Mouse (Mus musculus): ENCODE data around the gene Bola2. TPM values are rescaled to one million over a fixed set of nuclear protein-coding genes. Genes with fewer than 3 reads are reported as not detected.
A peak's percentile ranks its signal among the peaks of the same experiment; 100 is the strongest.

The Bola2 gene
- polyA plus RNA-seq, 1 experiment from 2014 or later: 187 TPM

- no peak overlapping the region for H3K4me3 ChIP-seq
- H3K4me2 ChIP-seq: no peak overlapping the region
- peaks cover 35% of the 10 kb centered on the region for H3K36me3 ChIP-seq (ENCODE audit: poor library complexity, severe bottlenecking)
- no peaks in the 10 kb centered on the region for H3K9me3 ChIP-seq (replicated peaks)
- no peak overlapping the region for H3K27ac ChIP-seq
- 96% methylated on average over 26 of the region's 26 CpGs for WGBS
- H3K9ac ChIP-seq: no peak overlapping the region
- peaks cover 26% of the 10 kb centered on the region for H3K4me1 ChIP-seq
- no peaks in the 10 kb centered on the region for H3K27me3 ChIP-seq
- no peak for ATAC-seq
Observed at GRCm38 (mm10) chr7:126692426-126692825, 2.8 kb upstream of the Bola2 start.

- 42% methylated on average over 3 of the region's 3 CpGs for WGBS
Observed at GRCm38 (mm10) chr7:126693256-126693655, 1.9 kb upstream of the Bola2 start.

GRCm38 (mm10) chr7:126693781-126694180 is 1.4 kb upstream of the Bola2 start:
- Histone ChIP-seq H3K36me3 (ENCODE audit: poor library complexity, severe bottlenecking) (peaks cover 36% of the 10 kb centered on the region), H3K27me3 (no peaks in the 10 kb centered on the region), H3K4me1 (peaks cover 27% of the 10 kb centered on the region), H3K4me2 (peak overlapping the region; percentile 93; the same call in 1 of the 2 replicates), H3K9me3 (replicated peaks) (no peaks in the 10 kb centered on the region), H3K4me3 (no peak overlapping the region), H3K27ac (no peak overlapping the region), H3K9ac (peak overlapping the region; percentile 26; the same call in 1 of the 2 replicates)
- 85% methylated on average over 7 of the region's 7 CpGs for WGBS
- ATAC-seq: no peak

More at GRCm38 (mm10) chr7:126693256-126693655, 1.9 kb upstream of the Bola2 start:
- ATAC-seq: no peak
- H3K27ac ChIP-seq: no peak overlapping the region
- H3K27me3 ChIP-seq: no peaks in the 10 kb centered on the region
- no peaks in the 10 kb centered on the region for H3K9me3 ChIP-seq (replicated peaks)
- H3K4me3 ChIP-seq: no peak overlapping the region
- H3K4me1 ChIP-seq: peaks cover 27% of the 10 kb centered on the region
- H3K9ac ChIP-seq: peak overlapping the region; percentile 26; the same call in 1 of the 2 replicates
- H3K4me2 ChIP-seq: no peak overlapping the region
- peaks cover 35% of the 10 kb centered on the region for H3K36me3 ChIP-seq (ENCODE audit: poor library complexity, severe bottlenecking)

DNA sequence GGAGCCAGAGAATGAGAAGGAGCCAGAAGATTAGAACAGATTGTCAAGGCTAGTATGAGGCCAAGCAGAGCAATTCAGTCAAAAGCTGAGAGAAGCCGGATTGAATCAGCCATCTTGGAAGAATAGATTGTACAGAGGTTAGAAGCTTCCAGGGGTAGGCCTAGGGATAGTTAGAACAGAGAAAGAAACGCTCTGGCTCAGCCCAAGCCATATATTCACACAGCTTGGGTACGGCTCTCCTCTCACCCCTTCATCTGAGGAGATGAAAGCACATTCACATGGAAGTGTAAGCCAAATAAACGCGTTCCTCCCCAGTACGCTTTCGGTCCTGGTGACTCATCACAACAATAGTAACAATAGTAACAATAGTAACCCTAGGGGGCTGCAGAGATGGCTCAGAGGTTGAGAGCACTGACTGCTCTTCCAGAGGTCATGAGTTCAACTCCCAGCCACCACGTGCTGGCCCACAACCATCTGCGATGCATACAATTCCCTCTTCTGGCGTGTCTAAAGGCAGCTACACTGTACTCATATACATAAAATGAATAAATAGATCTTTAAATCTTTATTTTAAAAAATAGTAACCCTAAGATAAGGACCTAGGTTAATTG is 655 bp upstream of the Bola2 start:
- H3K4me1 ChIP-seq: peaks cover 27% of the 10 kb centered on the region
- no peaks in the 10 kb centered on the region for H3K9me3 ChIP-seq (replicated peaks)
- no peak overlapping the region for H3K27ac ChIP-seq
- H3K4me3 ChIP-seq: peak overlapping the region; percentile 71
- 36% methylated on average over 10 of the region's 10 CpGs for WGBS
- H3K4me2 ChIP-seq: peak overlapping the region; percentile 93
- peak overlapping the region; percentile 88 for H3K9ac ChIP-seq
- peaks cover 41% of the 10 kb centered on the region for H3K36me3 ChIP-seq (ENCODE audit: poor library complexity, severe bottlenecking)
- ATAC-seq: no peak
- H3K27me3 ChIP-seq: no peaks in the 10 kb centered on the region

DNA sequence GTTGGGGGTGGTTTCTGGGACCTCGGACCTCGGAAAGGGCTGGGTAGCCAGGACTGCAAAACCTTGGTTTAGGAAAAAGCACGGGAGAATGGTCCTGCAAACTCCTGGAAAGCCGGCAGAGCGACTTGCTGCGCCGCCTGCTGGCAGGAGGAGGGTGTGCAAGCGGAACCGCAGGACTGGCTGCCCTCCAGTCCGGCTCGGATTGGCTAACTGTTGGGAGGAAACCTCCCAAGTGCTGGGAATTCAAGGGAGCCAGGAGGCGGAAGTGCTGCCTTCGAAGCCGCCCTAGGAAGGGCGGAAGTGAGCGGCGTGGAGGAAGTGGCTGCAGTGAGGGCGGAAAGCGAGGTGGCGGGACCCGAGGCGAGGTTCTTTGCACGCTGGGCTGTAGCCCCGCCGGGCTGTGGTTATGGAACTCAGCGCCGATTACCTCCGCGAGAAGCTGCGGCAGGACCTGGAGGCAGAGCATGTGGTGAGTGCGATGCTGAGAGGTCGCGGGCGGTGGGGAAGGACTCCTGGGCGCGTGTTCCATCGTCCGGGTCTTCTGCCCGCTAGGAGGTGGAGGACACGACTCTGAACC is 518 bp downstream of the Bola2 start, which contains the start of gene Slx1b:
Slx1b (minus strand) TSS at position 154 of the 577 bp plus-strand sequence.
- H3K27me3 ChIP-seq: no peaks in the 10 kb centered on the region
- H3K9ac ChIP-seq: peak within 1 kb of the TSS; percentile 88
- H3K36me3 ChIP-seq (ENCODE audit: poor library complexity, severe bottlenecking): peaks cover 44% of the 10 kb centered on the region
- H3K4me3 ChIP-seq: peak within 1 kb of the TSS; percentile 71
- H3K27ac ChIP-seq: peak within 1 kb of the TSS; percentile 96
- peak; percentile 97 for ATAC-seq
- peak within 1 kb of the TSS; percentile 93 for H3K4me2 ChIP-seq
- H3K9me3 ChIP-seq (replicated peaks): no peaks in the 10 kb centered on the region
- peaks cover 28% of the 10 kb centered on the region for H3K4me1 ChIP-seq
- under 1% methylated on average over 40 of the region's 40 CpGs for WGBS

- Histone ChIP-seq H3K4me1 (peaks cover 34% of the 10 kb centered on the region), H3K9ac (peak overlapping the region; percentile 81)
- 4% methylated on average over 17 of the region's 17 CpGs for WGBS
Observed at GRCm38 (mm10) chr7:126696303-126696702, 1.1 kb downstream of the Bola2 start.

DNA sequence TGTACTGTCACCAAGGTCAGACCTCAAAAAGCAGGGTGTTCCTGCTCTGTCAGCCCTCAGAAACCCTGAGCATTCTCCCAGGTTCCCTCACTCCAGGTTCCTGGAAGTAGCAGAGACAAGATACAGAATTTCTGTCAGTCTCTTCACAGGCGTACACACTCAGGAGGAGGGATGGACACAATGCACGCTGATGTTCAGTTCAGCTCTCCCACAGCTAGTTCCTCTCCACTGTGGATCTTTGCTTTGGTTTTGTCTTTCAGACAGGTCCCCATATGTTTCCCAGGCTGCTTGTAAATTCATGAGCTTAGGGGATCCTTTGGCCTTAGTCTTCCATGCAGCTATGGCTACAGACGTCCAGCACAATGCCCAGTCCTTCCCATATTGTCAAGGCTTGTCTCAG is 1.7 kb downstream of the Bola2 start:
- Histone ChIP-seq H3K4me3 (peak overlapping the region; percentile 71), H3K4me1 (peaks cover 40% of the 10 kb centered on the region), H3K9me3 (replicated peaks) (no peaks in the 10 kb centered on the region), H3K36me3 (ENCODE audit: poor library complexity, severe bottlenecking) (peaks cover 33% of the 10 kb centered on the region), H3K27me3 (no peaks in the 10 kb centered on the region), H3K27ac (no peak overlapping the region), H3K4me2 (peak overlapping the region; percentile 93), H3K9ac (peak overlapping the region; percentile 81)
- WGBS: 74% methylated on average over 3 of the region's 3 CpGs
- no peak for ATAC-seq

More at GRCm38 (mm10) chr7:126696303-126696702, 1.1 kb downstream of the Bola2 start:
- peak overlapping the region; percentile 71 for H3K4me3 ChIP-seq
- H3K27ac ChIP-seq: peak overlapping the region; percentile 96; the same call in 1 of the 2 replicates
- no peaks in the 10 kb centered on the region for H3K27me3 ChIP-seq
- ATAC-seq: no peak; the same call in 1 of the 2 replicates
- peak overlapping the region; percentile 93 for H3K4me2 ChIP-seq
- no peaks in the 10 kb centered on the region for H3K9me3 ChIP-seq (replicated peaks)
- peaks cover 39% of the 10 kb centered on the region for H3K36me3 ChIP-seq (ENCODE audit: poor library complexity, severe bottlenecking)

- H3K4me1 ChIP-seq: peaks cover 49% of the 10 kb centered on the region
Observed at GRCm38 (mm10) chr7:126697838-126698237, 2.6 kb downstream of the Bola2 start.

GRCm38 (mm10) chr7:126700063-126701015 is 5.1 kb downstream of the Bola2 start:
- Histone ChIP-seq H3K9me3 (replicated peaks) (no peaks in the 10 kb centered on the region), H3K4me1 (peaks cover 59% of the 10 kb centered on the region), H3K4me2 (no peak overlapping the region), H3K36me3 (ENCODE audit: poor library complexity, severe bottlenecking) (peaks cover 25% of the 10 kb centered on the region), H3K27ac (no peak overlapping the region), H3K27me3 (no peaks in the 10 kb centered on the region), H3K9ac (no peak overlapping the region), H3K4me3 (no peak overlapping the region)
- ATAC-seq: no peak
- WGBS: 84% methylated on average over 25 of the region's 25 CpGs

More at GRCm38 (mm10) chr7:126697838-126698237, 2.6 kb downstream of the Bola2 start:
- ATAC-seq: no peak
- Histone ChIP-seq H3K27ac (no peak overlapping the region), H3K9me3 (replicated peaks) (no peaks in the 10 kb centered on the region), H3K9ac (no peak overlapping the region), H3K36me3 (ENCODE audit: poor library complexity, severe bottlenecking) (peaks cover 25% of the 10 kb centered on the region), H3K4me3 (no peak overlapping the region), H3K27me3 (no peaks in the 10 kb centered on the region), H3K4me2 (no peak overlapping the region)
- WGBS: 95% methylated on average over 8 of the region's 8 CpGs

DNA sequence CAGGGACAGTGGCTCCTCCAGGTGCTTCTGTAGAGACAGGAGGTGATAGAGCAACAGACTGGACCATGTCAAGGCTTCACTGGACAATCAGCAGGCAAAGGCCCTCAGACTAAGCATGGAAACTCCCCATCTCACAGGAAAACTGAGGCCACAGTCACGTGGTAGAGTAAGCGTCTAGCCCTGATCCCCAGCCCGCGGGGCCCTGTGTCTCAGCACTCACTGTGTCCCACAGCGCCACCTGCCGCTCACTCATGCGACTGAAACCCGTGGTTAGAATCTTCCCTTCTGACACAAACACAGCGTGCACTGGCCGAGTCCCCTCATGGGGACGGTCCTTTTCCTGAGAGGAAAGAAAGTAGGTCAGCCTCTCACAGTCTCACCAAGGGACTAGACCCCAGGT is 5.9 kb downstream of the Bola2 start:
- ATAC-seq: peak; percentile 55
- Histone ChIP-seq H3K27ac (no peak overlapping the region), H3K9me3 (replicated peaks) (no peaks in the 10 kb centered on the region), H3K4me1 (peaks cover 59% of the 10 kb centered on the region), H3K4me3 (no peak overlapping the region), H3K36me3 (ENCODE audit: poor library complexity, severe bottlenecking) (peaks cover 25% of the 10 kb centered on the region), H3K4me2 (peak overlapping the region; percentile 42), H3K9ac (peak overlapping the region; percentile 35; the same call in 1 of the 2 replicates), H3K27me3 (0 out of 2 replicates have a peak, but pooled peaks cover 6% of the 10 kb centered on the region)
- WGBS: under 1% methylated on average over 11 of the region's 11 CpGs

DNA sequence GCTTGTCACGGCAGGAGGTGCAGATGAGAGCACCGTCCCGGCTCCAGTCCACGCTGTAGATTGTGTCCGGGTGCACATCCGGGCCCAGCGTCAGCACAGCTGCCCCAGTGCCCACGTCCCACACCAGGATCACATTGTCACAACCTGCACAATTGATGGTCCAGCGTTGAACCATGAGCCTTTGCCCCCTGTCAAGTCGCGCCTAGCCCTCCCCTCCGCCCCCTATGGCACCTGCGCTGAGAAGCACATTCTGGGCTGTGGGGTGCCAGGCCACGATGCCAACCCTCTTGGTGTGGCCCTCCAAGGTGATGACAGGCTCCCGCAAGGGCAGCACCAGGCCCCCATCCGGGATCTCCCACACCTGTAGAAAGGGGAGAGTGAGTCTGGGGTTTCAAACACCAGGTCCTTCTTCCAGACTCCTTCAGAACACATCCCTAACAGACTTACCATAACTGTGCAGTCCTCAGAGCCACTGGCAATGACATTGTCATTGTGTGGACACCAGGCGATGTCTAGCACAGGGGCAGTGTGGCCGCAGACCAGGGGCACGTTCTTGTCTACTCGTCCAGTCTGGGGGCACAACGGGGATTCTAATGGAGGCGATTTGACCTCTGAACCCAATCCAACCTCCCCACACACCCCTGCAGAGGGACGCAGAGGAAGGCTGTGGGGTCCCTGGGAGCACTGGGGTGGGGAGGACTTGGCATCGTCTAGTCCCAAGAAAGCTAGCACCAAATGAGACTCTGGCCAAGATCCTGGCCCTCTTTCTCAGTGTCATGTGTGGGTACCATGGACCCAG is 6.6 kb downstream of the Bola2 start:
- no peaks in the 10 kb centered on the region for H3K9me3 ChIP-seq (replicated peaks)
- H3K36me3 ChIP-seq (ENCODE audit: poor library complexity, severe bottlenecking): peaks cover 25% of the 10 kb centered on the region
- peak overlapping the region; percentile 42 for H3K4me2 ChIP-seq
- H3K4me3 ChIP-seq: no peak overlapping the region
- H3K27ac ChIP-seq: no peak overlapping the region
- WGBS: 57% methylated on average over 24 of the region's 24 CpGs
- H3K4me1 ChIP-seq: peaks cover 52% of the 10 kb centered on the region
- peak; percentile 0; the same call in 1 of the 2 replicates for ATAC-seq
- H3K9ac ChIP-seq: peak overlapping the region; percentile 35; the same call in 1 of the 2 replicates
- 0 out of 2 replicates have a peak, but pooled peaks cover 6% of the 10 kb centered on the region for H3K27me3 ChIP-seq
